In genomic region chr10:7210991-7211695, GRCm38 (mm10) we compare ENCODE assay signal across 8 mouse cellular contexts. TPM values are rescaled to one million over a fixed set of nuclear protein-coding genes. Genes with fewer than 3 reads are reported as not detected.
DNase-seq lines count a peak whose midpoint lies in the region; ATAC-seq lines count a peak whose summit lies in the region.

No protein-coding gene starts in this region.

- DNase-seq in adrenal gland, adult (ENCODE audit: inconsistent age in 2 of 2, low spot score in 1 of 2), result peak; percentile 87 to 96
- DNase-seq in embryo, embryonic 10 days (ENCODE audit: low spot score), result peak; percentile 87
- peak; percentile 69 for DNase-seq in gastrocnemius, postnatal 10 days
- peak; percentile 79 for DNase-seq in induced T-regulatory cell, adult 2 months (ENCODE audit: low read depth)
- peak; percentile 22 to 29 for DNase-seq in left cerebral cortex, adult 8-10 months (ENCODE audit: low spot score in 2 of 2)
- peak; percentile 38 for DNase-seq in retina, postnatal 7 days (ENCODE audit: low read depth, low spot score)
- peak; percentile 73 for DNase-seq in urinary bladder, adult 2 months (ENCODE audit: low spot score)

- peak; percentile 73 for ATAC-seq in megakaryocyte, adult 5-6 weeks (ENCODE audit: poor library complexity, severe bottlenecking)

RNA-seq across cellular contexts. Expression of gene Cnksr3, which starts 0.9 kb away (rescaled TPM):
- 1 to 10 TPM; 7.2 to 8.8 TPM for total RNA-seq in gastrocnemius, postnatal 10 days (2021)
- total RNA-seq in left cerebral cortex, adult 8-10 months (2022), result 1 to 10 TPM; 4.1 to 5.2 (median 4.6) TPM
- 5.6 and 7.9 TPM in 2 replicates for total RNA-seq in megakaryocyte, adult 5-6 weeks (2015)
- total RNA-seq in megakaryocyte, adult 5-6 weeks (2017), result 3.6 and 3.7 TPM in 2 replicates
- 25.0 and 26.8 TPM in 2 replicates for polyA plus RNA-seq in urinary bladder, adult 2 months (2012; rRNA removed)

Comparison
In these comparisons a context has a peak if more than half of its experiments do, and no peak if none do; other contexts are left out.
1. Peak in every context shown above with its lines: DNase-seq and ATAC-seq.
2. DNase-seq: peak in every context shown above with its lines; median percentile 92 in adrenal gland, adult; 87 in embryo, embryonic 10 days; 79 in induced T-regulatory cell, adult 2 months; 73 in urinary bladder, adult 2 months; 69 in gastrocnemius, postnatal 10 days; 38 in retina, postnatal 7 days; 26 in left cerebral cortex, adult 8-10 months.